Mouse (Mus musculus): ENCODE results near the gene C1rl.
"Not testable (repeated sequence)": the region's sequence is repeated elsewhere in the genome, so short reads cannot be mapped to it uniquely, and the experiment has no call there.

Gene C1rl

GRCm38 (mm10) chr6:124505028-124505427 is 12.1 kb downstream of the C1rl start:
- no peak for DNase-seq (ENCODE audit: low read depth)

- DNase-seq (ENCODE audit: low read depth), result no peak
Measured at GRCm38 (mm10) chr6:124506991-124507390, 14.1 kb downstream of the C1rl start.

GRCm38 (mm10) chr6:124508292-124508691 is 15.4 kb downstream of the C1rl start:
- DNase-seq (ENCODE audit: low read depth), result no peak

DNA sequence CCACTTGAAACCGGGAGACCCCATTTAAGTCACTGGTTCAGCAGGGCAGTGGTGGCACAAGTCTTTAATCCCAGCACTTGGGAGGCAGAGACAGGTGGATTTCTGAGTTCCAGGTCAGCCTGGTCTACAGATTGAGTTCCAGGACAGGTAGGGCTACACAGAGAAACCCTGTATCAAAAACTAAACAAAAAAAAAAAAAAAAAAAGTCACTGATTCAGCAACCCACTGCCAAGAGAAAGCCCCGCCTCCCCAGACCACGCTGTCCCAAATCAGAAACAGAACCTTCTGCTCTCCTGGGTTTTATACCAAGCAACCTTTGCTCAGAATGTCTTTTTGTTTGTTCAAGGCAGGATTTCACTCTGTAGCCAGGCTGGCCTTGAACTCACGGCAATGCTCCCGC is 16.3 kb downstream of the C1rl start:
- DNase-seq (ENCODE audit: low read depth), result not testable (repeated sequence)

DNA sequence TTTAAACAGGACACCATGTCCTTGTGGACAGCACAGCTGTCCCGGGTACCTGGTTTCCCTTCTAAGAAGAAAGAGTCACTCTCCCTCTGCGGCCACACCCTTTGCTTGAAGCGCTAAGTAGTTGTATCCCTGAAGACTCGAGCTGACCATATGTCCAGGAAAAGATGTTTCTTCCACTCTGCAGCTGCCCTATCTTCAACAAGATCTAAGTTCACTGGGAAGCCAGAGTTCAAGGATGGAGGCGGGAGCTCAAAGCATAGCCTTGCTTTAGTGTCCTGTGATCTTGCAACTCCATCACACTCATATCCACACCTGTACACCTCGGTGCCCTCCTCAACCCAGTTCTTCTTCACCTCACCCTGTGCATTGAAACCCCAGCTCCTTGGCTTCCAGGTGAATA is 19.0 kb downstream of the C1rl start:
- no peak for DNase-seq (ENCODE audit: low read depth)

GRCm38 (mm10) chr6:124512355-124512836 is 19.5 kb downstream of the C1rl start, which contains the start of gene C1ra:
Gene C1ra (plus strand): TSS chr6:124512405.
- peak; percentile 25 for DNase-seq (ENCODE audit: low read depth)

DNA sequence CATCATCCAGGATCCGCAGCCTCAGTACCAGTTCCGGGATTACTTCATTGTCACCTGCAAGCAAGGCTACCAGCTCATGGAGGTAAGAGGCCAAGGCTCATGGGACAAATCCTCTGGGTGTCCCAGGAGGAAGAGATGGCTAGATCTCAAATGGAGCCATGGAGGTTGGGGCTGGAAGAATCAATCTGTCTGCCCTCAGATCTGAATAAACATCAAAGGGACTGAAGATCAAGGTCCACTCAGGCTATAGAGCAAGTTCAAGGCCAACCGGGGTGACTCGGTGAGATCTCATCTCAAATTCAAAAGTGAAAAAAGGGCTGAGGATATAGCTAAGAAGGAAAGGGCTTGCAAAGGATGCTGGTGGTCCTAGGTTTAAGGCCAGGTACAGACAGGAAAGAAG is 24.8 kb downstream of the C1rl start:
- not testable (repeated sequence) for DNase-seq (ENCODE audit: low read depth)

DNA sequence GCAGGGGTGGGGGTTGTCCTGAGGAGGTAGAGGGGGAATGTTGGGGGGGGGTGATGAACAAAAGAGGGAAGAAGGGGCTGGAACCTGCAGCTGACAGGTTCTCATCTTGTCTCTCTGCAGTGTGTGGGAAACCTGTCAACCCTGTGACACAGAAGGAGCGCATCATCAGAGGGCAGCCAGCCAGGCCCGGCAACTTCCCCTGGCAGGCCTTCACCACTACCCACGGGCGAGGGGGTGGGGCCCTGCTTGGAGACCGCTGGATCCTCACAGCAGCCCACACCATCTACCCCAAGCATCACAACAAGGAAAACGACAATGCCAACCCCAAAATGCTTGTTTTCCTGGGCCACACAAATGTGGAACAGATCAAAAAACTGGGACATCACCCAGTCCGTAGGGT is 29.2 kb downstream of the C1rl start:
- not testable (repeated sequence) for DNase-seq (ENCODE audit: low read depth)

GRCm38 (mm10) chr6:124527881-124528280 is 35.0 kb downstream of the C1rl start:
- DNase-seq (ENCODE audit: low read depth), result no peak

GRCm38 (mm10) chr6:124531077-124531476 is 38.2 kb downstream of the C1rl start:
- no peak for DNase-seq (ENCODE audit: low read depth)

DNA sequence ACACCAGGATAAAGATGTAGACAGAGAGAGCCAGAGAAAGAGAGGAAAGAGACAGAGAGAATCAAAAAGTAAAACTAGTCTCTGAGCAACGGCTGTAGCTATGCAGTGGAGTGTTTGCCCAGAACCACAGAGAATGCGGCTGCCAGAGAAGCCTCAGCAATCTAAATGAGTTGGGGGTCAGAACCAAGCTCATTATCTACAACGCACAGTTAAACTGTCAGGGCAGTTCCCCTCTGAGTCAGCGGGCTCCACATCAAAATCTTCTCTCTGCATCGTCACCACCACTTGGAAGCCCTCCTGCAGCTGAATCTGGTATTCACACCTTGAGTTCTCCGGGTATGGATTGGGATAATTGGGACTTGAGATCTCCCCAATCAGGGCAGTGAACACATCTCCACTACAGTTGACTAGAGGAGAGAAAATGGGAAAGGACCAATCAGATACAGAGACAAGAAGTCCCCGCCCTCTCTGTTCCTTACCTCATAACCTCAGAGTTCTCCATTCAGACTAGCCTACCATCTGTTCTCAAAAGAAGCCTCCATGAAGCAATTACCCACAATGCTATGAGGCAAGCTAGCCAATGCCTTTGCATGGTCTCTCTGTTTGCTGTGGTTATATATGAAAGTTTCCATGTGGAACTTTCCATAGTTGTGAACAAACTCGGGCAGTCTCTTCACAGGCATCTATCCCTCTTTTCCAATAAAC is 43.4 kb downstream of the C1rl start:
- not testable (repeated sequence) for DNase-seq (ENCODE audit: low read depth)

- DNase-seq (ENCODE audit: low read depth), result not testable (repeated sequence)
Measured at GRCm38 (mm10) chr6:124541176-124541575, 48.3 kb downstream of the C1rl start.

GRCm38 (mm10) chr6:124542284-124542683 is 49.4 kb downstream of the C1rl start, which contains the start of gene C1s1:
Gene C1s1 (minus strand): TSS chr6:124542359.
- not testable (repeated sequence) for DNase-seq (ENCODE audit: low read depth)

DNA sequence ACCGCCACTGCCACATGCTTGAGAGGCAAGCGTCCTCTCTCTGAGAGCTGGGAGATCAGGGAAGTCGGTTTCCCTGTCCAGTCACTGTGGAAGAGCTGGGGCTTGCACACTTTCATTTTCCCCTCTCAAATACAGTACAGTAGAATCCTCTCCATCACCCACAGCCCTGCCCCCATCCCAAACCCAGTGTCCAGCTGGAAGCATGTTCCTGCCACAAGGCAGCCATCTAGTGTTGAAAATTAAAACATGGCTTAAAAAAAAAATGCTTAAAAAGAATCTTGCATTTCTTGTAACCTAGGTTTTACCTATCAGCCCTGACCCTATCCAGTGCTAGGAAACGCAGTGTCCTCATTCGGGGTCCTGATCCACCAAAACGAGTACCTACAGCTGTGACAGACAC is 51.6 kb downstream of the C1rl start:
- DNase-seq (ENCODE audit: low read depth), result no peak

DNA sequence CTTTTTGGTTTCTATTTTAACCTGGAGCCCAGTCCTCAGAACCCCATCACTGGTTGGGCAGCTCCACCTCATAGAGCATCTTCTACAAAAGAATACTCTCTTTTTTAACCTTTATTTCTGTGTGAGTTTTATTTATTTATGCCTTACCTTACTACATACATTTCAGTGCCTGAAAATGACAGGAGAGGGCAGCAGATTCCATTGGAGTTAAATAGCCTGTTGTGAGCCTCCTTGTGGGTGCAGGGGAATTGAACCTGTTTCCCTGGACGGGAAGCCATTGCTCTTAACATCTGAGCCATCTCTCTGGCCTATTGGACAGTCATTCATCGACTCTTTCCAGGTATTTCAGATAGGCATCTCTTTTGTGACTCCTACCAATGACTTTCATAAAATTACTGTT is 52.5 kb downstream of the C1rl start:
- DNase-seq (ENCODE audit: low read depth), result no peak

- DNase-seq (ENCODE audit: low read depth), result not testable (repeated sequence)
Measured at GRCm38 (mm10) chr6:124547979-124548378, 55.1 kb downstream of the C1rl start.

GRCm38 (mm10) chr6:124549023-124549550 is 56.2 kb downstream of the C1rl start:
- DNase-seq (ENCODE audit: low read depth), result no peak

DNA sequence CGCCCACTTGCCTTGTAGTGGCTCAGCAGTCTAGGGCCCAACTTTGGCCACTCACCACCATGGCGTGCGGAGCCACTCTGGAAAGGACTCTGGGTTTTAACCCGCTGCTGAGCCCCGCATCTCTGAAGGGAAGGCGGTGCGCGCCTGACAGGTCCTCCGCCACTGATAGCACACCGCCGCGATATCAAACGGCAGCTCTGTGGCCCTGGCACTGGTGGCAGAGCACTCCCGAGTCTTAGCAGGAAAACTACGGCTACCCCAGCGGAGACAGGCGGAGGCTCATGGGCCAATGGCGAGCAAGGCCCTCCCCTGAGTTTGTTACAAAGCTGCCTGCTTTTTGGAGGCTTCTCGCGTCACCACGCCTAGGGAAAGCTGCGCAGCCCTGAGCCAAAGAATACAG is 59.9 kb downstream of the C1rl start:
- no peak for DNase-seq (ENCODE audit: low read depth)

DNA sequence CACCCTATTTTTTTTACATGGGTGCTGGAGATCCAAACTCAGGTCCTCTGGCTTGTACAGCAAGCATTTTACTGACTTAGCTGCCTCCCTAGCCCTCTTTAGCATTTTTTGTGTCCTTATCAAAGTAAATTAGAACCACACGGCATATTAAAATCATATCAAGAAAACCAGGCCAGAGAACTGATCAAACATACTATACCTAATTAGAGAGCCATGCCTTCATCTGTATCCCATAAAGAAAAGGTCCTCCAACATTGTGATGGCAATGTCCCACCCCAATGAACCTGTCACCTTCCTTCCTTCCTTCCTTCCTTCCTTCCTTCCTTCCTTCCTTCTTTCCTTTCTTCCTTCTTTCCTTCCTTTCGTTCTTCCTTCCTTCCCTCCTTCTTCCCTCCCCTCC is 63.0 kb downstream of the C1rl start:
- not testable (repeated sequence) for DNase-seq (ENCODE audit: low read depth)

Measured in c-Kit-positive CD71-positive TER-119-negative erythroid progenitor cells, embryonic 14.5 days (primary cell).